Mouse (Mus musculus) ZHBTc4 (cell line): ENCODE data around the gene Hist1h2ae.
"Not testable (repeated sequence)": the region's sequence is repeated elsewhere in the genome, so short reads cannot be mapped to it uniquely, and the experiment has no call there.

Experiments
- DNase-seq: peaks from one replicate; pipeline ENCODE4 v3.0.0-alpha.2; 2011; ENCODE audit warnings: low read depth, low spot score

Gene Hist1h2ae

DNA sequence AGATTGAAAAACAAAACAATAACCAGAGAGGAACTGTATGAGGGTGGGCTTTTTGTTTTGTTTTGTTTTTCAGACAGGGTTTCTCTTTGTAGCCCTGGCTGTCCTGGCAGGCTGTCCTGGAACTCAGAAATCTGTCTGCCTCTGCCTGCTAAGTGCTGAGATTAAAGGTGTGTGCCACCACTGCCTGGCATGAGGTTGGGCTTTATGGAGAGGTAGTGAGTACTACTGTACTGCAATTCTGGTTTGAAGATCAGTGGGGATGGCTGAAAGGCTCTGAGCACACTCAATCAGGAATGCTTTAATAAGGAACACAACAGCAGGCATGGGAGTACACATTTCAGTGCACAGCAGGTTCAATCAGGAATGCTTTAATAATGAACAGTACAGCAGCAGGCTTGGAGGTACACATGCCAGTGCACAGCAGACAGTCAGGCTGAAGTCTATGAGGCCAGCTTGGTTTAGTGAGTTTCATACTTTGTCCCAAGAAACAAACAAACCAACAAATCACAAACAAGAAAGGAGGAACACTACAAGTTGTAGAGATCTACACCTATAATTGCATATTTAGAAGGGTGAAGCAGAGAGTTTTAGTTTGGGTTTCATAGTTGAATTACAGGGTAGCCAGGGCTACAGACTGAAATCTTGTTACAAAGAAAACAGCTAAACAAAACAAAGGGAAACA lies 12.5 kb upstream of the Hist1h2ae start:
- DNase-seq, result no peak

GRCm38 (mm10) chr13:23582219-23583056 lies 11.4 kb upstream of the Hist1h2ae start:
- peak; percentile 88 for DNase-seq

DNA sequence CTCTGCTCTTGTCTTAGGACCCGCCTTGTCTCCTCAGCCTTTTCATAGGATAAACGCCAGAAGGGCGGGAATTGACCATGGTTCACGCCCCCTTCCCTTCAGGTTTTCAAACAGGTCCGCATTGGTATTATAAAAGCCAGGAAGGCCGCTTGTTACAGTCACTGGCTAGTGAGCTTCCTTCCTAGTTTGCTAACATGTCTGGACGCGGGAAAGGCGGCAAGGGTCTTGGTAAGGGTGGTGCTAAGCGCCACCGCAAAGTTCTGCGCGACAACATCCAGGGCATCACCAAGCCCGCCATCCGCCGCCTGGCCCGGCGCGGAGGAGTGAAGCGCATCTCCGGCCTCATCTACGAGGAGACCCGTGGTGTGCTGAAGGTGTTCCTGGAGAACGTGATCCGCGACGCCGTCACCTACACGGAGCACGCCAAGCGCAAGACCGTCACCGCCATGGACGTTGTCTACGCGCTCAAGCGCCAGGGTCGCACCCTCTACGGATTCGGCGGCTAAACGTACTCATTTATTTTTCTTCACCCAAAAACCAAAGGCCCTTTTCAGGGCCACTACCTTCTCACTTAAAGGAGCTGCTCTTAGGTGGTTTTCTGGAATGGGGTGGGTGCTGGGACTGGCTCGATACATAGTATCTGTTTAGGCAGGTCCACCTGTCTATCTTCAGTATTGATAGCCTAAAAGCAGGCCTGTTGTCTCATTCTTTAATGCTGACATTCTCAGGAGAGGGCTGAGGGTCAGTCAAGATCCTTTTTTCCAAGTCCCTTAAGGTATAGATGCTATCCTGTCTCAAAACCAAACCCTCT lies 10.6 kb upstream of the Hist1h2ae start, which contains the start of gene Hist1h4d:
Gene Hist1h4d, plus strand, starts transcription at position 191 of the 811 bp plus-strand sequence.
- peak; percentile 97 for DNase-seq

GRCm38 (mm10) chr13:23577835-23578234 lies 6.8 kb upstream of the Hist1h2ae start:
- no peak for DNase-seq

GRCm38 (mm10) chr13:23576906-23577639 lies 6.1 kb upstream of the Hist1h2ae start:
- DNase-seq, result peak; percentile 37

DNA sequence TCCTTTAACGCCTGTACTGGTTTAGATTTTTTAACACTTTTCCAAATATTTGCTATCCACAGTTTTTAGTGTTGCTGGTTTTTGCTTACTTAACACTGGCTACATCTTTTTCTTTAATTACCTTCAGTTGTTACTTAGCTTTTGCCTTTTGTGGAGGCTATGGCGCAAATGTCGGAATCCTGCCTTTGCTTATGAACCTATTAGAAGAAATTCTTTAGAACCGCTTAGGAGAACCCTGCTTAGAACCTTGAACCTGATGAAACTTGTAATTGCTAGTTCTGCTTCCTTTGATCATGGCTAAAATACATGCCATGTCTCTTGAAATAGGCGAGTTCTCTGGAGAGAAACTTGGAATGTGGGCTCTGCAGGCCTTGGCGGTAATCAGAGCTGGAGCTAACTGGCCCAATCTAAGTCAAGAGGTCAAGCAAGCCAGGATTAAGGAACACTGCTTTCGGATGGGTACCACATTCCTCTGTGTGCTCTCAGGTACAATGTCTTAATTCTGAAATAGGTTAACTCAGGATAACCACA lies 5.4 kb upstream of the Hist1h2ae start:
- DNase-seq, result peak; percentile 87

GRCm38 (mm10) chr13:23575864-23576313 lies 4.9 kb upstream of the Hist1h2ae start:
- peak; percentile 50 for DNase-seq

- DNase-seq, result peak; percentile 86
These were observed 4.3 kb upstream of the Hist1h2ae start, which contains the start of gene Hist1h3d for GRCm38 (mm10) chr13:23575271-23575851. TSS of gene Hist1h3d (plus strand) at chr13:23575763.

DNA sequence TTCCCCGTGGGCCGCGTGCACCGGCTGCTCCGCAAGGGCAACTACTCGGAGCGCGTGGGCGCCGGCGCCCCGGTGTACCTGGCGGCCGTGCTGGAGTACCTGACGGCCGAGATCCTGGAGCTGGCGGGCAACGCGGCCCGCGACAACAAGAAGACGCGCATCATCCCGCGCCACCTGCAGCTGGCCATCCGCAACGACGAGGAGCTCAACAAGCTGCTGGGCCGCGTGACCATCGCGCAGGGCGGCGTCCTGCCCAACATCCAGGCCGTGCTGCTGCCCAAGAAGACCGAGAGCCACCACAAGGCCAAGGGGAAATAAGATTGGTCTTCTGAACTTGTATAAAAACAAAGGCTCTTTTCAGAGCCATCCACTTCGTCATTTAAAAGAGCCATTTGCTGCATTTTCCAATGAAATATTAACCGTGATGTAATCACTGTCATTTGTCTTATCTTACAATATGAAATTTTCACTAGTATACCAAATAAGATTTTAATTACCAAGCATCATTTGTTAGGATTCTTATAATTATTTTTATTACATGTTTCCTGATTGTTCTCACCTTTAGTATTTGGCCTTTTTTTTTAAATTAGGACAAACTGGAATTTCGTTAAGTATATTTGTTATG lies 3.6 kb upstream of the Hist1h2ae start:
- peak; percentile 61 for DNase-seq

DNA sequence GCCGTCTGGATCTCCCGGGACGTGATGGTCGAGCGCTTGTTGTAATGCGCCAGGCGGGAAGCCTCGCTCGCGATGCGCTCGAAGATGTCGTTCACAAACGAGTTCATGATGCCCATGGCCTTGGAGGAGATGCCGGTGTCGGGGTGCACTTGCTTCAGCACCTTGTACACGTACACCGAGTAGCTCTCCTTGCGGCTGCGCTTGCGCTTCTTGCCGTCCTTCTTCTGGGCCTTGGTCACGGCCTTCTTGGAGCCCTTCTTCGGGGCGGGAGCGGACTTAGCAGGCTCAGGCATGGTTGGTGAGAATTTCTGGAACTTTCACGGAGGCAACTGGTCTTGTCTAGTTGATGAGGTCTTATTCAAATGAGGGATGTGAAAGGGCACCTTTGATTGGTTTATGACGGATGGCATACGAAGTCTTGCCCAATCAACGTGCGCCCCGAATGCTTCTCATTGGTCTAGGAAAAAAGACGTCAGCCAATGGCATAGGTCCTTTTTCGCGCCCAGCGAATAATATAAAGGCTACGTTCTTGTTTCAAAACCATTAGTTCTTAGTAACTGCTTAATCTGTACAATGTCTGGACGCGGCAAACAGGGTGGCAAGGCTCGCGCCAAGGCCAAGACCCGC lies 3.0 kb upstream of the Hist1h2ae start, which contains the start of the genes Hist1h2bf and Hist1h2ad:
Gene Hist1h2bf, minus strand, starts transcription at position 299 of the 627 bp plus-strand sequence.
Gene Hist1h2ad, plus strand, starts transcription at position 484 of the 627 bp plus-strand sequence.
- peak; percentile 99 for DNase-seq

DNA sequence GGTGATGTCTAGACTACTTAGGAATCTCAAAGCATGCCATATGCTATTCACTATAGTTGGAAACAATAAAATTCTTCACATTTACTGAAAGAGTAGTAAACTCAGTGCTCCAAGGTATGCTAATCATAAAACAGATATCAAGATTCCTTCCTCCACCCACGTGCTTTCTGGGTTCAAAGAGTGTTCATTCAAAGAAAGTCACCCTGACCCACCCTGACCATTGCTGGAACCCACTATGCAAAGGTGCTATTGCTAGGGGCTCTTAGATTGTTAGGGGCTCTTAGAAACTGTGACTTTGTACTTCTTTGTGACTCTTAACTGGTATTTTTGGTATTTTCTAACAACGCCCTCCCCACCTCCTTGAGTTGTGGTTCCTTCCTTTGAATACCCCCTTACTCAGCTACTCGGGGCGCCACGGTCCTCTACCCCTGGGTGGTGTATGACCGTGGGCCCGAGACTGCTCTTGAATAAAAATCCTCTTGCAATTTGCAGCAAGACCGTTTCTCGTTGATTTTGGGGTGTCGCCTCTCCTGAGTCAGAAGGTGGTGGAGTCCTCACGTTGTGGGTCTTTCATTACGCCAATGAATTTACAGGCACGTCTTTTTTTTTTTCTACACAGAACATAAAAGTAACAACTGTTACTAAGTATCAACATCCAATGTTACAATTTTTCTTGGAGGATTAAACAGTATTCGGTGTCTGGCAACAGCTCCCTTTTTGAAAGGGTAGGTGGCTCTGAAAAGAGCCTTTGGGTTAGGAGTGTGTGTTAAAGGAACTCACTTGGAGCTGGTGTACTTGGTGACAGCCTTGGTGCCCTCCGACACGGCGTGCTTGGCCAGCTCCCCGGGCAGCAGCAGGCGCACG lies 2.2 kb upstream of the Hist1h2ae start:
- peak; percentile 43 for DNase-seq

- DNase-seq, result peak; percentile 56
These were observed 1.4 kb upstream of the Hist1h2ae start for GRCm38 (mm10) chr13:23572218-23573033.

DNA sequence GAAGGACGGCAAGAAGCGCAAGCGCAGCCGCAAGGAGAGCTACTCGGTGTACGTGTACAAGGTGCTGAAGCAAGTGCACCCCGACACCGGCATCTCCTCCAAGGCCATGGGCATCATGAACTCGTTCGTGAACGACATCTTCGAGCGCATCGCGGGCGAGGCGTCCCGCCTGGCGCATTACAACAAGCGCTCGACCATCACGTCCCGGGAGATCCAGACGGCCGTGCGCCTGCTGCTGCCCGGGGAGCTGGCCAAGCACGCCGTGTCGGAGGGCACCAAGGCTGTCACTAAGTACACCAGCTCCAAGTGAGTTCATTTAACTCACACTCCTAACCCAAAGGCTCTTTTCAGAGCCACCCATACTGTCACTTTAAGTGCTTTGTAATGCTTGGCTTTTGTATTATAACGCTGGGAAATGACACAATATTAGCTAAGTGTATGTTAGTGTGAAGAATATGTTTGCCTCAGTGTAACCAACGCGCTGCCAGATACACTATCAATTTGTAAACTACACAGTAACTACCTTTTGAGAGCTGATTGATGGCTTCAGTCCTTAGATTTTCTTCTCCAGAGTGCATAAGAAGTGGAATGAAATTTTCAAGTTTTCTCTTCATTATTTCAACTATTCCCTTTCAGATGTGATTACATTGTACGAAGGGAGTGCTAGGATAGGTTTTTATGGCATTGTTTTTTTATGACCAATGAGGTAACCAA lies 641 bp upstream of the Hist1h2ae start:
- DNase-seq, result not testable (repeated sequence)

GRCm38 (mm10) chr13:23570261-23571021 lies 579 bp downstream of the Hist1h2ae start:
- DNase-seq, result peak; percentile 40

- no peak for DNase-seq
These were observed 6.5 kb downstream of the Hist1h2ae start for GRCm38 (mm10) chr13:23564482-23564881.
